Mouse (Mus musculus): ENCODE measurements at regions not wholly inside any gene's neighbourhood (a gene's known extent, or its start where the extent isn't known, plus 50 kb on each side); places are given as distances from the start of the nearest gene placed in this dataset.

DNA sequence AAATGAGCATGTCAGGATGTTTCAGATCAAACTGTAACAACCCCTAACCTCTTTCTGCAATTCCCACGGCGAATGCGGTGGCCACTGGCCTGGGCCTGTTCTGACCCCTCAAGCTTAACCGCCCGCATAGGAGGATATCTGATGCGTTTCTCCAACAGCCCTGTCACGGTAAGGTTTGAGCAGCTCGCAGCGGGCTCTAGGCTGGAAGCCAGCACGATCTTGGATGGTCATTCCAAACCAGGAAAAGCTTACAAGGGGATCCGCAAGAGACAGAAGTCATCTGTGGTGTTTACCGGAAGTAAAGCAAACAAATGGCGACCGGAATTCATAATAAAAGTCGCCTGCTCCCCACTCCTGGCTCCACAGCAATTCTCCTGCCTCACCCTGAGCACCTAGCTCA lies 281.7 kb downstream of the Pdcd6ip start:
- DNase-seq (ENCODE audit: extremely low spot score in 1 of 2, low spot score in 1 of 2), result no peak

DNA sequence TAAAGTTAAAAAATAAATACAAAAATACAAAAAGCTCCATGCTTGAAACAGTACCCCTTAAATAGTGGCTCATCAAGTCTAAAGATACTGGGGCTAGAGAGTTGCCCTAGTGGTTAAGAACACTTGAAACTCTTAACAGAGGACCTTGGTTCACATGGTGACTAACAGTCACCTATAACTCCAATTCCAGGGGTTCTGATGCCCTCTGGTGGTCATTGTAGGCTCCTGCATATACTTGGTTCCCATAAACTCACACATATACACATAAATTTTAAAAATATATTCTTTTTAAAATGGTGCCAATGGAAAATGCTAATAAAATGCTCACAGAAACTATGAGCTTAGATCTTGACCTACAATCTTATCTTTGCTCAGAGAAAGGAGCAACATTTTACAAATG lies 286.4 kb downstream of the Pdcd6ip start:
- DNase-seq (ENCODE audit: extremely low spot score in 1 of 2, low spot score in 1 of 2), result no peak

DNA sequence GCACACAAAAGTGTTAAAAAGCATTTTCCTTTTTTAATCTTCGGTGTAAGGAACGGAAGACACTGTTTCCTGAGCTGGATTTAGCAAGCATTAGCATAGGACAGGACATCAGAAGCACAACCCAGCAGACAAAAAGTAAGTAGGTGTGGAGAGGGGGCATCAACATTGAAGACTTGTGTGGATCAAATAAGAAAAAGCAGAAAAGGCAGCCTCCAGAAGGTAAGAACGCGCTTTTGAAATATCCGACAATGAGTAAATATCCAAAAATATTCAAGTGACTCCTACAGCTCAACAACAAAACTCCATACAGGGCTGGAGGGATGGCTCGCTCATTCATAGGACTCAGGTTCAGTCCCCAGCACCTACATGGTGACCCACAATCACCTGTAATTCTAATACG lies 286.9 kb downstream of the Pdcd6ip start:
- no peak for DNase-seq (ENCODE audit: extremely low spot score in 1 of 2, low spot score in 1 of 2)

DNA sequence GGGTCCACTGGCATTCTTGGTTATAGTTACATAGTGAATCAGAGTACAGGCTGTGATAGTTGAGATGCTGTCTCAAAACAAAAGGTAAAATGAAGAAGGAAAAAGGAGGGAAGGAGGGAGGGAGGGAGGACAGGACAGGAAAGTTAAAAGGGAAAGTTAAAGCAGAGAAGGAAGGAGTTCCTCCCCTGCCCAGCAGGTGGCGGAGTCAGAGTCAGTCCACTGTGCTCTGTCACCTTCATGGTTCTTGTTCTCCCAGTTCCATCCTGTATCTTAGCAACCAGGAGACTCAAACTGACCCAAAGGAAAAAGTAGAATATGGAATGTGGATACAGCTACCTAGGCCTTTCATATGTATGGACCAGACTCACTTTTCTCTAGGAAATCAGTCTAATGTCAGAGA lies 288.3 kb downstream of the Pdcd6ip start:
- no peak for DNase-seq (ENCODE audit: extremely low spot score in 1 of 2, low spot score in 1 of 2)

DNA sequence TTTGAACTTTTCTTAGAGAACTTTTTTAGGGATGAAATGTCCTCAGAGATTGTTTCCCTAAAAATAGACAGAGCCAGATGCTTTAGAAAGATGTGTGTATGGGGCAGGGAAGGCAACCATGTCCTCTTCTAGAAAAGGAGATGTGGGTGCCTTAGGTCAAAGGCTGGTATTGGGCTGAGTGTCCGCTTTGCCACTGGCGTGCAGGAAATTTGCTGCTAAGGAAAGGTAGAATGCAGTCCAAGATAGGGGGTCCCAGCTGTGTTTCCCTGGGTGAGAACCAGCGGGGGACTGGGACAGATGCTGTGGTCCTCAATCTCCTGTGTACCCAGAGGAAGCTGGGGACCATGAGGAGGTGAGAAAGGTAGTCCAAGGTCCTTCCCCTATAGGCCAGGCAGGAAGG lies 291.0 kb downstream of the Pdcd6ip start:
- DNase-seq (ENCODE audit: extremely low spot score in 1 of 2, low spot score in 1 of 2), result no peak

DNA sequence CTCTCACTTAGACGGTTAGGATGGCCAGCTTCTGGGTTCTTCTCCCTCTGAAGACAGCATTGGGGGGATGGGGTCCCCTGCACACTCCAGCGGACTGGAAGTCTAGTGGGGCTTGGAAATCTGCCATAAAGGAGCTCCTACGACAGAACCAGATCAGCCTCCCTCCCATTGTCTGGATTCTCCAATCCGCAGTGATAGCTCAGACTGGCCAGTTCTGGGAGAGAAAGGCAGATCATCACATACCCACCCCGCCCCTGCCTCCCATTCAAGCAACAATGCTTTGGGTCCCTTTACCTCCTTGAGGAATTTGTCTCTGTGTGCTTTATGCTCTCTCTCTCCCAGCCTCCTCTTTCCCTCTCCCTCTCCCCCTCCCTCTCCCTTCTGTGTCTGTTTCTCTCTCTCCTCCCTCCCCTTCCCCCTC lies 292.5 kb downstream of the Pdcd6ip start:
- DNase-seq (ENCODE audit: extremely low spot score in 1 of 2, low spot score in 1 of 2), result no peak

DNA sequence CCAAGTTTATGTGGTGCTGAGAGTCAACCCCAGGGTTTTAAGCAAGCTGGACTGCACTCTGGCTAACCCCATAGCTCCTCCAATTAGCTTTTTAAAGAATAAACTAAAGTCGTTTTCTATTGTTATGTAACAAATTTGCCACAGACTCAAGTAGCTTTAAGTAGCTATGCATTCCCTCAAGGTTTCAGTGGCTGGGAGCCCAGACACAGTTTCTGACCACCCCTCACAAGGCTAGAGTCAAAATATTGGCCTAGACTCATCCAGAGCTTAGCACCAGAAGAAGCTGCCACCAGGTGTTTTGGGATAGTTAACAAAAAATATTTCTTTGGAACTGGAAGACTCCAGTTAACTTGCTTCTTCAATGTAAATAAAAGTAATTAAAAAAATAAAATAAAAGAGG lies 293.4 kb downstream of the Pdcd6ip start:
- DNase-seq (ENCODE audit: extremely low spot score in 1 of 2, low spot score in 1 of 2), result no peak

DNA sequence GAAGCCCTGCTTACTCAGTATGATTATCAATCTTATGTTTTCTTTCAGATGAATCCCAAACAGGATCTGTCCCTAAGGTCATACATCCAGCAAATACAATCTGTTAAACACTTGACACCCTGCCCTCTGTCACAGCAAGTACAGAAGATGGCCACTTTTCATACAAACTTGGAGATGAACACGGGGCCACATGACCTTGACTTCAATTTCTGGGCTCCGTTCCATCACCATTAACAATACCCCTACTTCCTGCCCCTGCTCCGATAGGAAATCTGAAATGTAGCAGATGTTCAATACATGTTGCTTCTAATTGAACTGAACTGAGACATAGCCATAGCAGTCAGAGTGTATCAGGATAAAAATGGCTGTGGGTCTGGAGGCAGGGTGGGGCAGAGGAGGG lies 294.2 kb downstream of the Pdcd6ip start:
- no peak for DNase-seq (ENCODE audit: extremely low spot score in 1 of 2, low spot score in 1 of 2)

DNA sequence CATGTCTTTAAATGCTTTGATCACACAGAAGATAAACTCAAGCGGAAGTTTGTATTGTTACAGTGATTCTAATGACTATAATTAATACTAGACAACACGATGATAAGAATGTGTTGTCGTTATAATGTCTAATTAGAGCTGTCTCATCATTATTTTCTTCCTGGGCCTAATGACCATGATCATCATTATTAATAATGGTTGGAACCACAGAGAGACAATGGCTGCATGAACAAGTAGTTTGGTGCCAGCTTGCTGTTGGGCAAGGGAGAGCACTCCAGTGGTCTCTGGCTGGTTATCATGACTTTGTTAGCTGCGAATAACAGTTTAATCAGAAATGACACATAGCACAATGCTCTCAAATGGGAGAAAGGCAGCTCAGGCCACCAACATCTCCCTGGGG lies 296.4 kb downstream of the Pdcd6ip start:
- DNase-seq (ENCODE audit: extremely low spot score in 1 of 2, low spot score in 1 of 2), result no peak

DNA sequence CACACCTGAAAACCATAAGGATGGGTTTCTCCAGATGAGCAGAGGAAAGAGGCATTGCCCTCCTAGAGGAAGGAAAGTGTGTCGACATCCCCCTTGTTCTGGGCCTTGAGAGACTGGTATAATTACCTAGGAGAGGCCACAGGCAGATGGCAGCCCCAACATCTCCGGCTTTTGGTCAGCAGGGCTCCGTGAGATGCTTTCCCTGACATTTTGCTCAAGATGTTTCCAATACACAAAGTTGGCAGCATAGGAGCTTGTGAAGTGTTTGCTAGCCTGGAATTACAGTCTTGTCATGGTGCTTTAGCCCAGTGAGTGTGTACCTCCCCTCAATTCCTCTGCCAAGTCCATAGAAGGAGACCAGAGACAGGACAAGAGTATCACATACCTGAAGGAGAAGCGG lies 299.5 kb downstream of the Pdcd6ip start:
- DNase-seq (ENCODE audit: extremely low spot score in 1 of 2, low spot score in 1 of 2), result no peak

DNA sequence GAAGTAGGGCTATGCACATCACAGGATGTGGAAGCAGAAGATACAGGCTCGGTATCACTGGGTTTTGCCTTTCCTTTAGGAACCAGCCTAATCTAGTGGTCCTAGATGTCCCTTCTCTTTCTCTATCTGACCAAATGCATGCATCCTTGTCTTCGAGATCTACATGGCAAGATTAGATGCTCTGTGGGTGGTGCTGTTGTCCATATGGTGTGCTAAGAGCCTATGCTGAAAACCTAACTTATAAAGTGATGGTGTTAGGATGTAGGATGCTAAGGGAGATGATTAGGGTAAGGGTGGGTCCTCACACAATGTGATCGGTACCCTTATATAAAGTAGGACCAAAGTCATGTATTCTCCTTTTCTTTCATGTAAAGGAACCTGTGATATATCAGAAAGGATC lies 313.7 kb downstream of the Pdcd6ip start:
- DNase-seq (ENCODE audit: extremely low spot score in 1 of 2, low spot score in 1 of 2), result no peak

DNA sequence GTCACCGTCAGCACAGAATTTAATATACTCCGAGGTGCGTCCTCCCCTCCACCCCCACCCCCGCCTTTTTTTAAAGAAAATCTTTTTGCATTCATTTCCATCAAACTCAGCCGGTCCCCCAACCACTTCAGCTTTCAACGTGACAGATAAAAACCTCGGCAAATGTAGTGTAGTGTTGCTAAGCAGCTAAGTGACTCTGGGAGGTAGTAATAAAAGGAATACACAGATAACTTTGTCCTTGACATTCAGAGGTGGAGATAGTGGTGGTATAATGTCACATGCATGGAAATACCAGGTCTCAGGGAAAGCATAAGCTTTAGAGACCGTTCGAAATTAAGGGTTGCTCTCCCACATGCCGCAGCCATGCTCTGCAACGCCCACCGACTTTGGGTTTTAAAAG lies 320.7 kb downstream of the Pdcd6ip start:
- DNase-seq (ENCODE audit: extremely low spot score in 1 of 2, low spot score in 1 of 2), result no peak

DNA sequence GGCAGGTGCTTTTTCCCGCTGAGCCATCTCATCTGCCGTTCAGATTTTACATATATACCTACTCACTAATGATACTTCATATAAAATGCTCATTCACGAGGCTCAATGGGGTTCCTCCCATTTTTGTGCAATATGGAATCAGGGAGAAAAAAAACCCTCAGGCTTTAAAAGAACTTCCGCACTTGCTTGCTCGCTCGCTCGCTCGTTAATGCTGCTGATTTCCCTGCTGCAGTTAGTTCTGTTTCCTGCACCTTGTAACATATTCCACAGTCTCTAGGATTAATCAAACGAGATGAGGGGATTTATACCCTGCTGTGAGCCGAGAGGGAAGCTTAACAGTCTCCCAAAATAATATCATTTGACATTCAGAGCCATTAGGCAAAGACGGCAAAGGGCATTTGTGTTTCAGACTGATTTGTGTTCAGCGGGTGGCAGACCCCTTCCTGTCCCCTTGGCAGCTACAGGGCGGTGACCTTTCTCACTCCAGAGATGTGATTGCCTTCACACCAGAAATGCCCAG lies 326.4 kb downstream of the Pdcd6ip start:
- no peak for DNase-seq (ENCODE audit: extremely low spot score in 1 of 2, low spot score in 1 of 2)

DNA sequence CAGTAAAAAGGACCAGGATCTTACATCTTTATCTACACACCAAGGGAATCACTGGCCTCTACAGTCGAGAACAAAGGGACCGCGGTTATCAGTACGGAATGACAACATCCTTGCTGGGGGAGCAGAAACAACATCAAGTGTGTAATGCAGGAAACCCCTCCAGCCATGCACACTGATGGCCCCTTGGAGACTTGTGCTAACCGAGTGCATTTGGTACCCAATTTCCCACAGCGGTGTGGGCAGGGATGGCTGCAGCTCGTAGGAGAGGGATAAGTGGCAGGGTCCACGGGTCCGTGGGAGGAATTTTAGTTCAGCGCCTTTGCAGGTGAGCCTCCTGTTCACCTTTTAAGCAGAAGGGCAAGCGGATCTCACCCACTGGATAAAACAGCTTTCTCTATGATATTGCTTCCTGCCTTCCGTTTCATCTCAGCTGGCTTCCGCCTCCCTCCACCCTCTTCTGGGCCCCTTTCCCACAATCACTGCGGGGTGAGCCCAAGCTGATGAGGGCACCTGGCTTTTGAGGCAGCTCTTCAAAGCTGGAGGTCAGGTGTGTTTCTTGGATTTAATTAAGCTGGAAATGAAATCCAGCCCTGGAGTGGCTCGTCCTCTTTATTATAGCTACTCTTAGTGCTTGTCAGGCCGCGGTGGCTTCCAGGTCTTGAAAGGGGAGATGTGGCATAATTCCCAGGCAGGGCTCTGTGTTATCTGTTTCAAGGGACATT lies 327.5 kb downstream of the Pdcd6ip start:
- no peak for DNase-seq (ENCODE audit: extremely low spot score in 1 of 2, low spot score in 1 of 2)

DNA sequence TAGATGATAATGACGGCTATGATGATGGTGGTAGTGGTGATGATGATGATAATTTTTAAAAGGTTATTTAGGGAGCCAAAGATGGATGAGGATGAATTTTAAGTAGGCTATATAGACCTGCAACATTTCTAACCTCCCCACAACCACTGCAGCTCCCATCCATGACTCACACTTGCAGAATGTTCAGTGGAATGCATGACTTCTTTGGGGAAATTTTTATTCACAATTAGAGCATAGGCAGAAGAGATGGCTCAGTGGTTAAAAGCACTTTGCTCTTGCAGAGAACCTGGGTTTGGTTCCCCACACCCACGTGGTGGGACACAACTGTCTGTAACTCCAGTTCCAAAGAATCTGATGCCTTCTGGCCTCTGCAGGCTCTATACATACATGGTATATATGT lies 329.5 kb downstream of the Pdcd6ip start:
- DNase-seq (ENCODE audit: extremely low spot score in 1 of 2, low spot score in 1 of 2), result no peak

DNA sequence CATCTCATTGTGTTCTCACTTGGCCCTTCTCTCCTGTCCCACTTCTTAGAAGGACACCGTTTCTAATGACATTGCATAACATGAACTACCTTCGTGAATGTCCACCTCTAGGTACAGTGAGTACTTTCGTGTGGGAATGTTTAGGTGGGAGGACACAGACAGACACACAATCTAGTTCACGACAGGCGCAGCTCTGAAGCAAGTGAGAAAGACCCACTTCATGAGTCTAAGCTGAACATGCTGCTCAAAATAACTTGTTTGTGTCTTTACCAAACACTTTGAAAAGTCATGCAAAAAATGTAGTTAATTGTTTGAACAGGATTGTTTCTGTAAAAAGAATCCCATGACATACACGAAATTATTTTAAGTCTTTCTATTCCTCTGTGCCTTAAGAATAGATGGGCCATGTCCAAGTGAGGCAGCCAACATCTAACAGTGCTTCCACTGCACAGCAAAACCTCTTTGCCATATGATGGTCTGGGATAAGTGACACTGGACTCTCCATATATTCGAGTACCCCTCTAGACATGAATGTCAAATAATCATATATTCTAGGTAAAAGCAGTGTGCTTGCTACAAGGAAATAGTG lies 336.2 kb downstream of the Pdcd6ip start:
- DNase-seq (ENCODE audit: extremely low spot score in 1 of 2, low spot score in 1 of 2), result no peak

DNA sequence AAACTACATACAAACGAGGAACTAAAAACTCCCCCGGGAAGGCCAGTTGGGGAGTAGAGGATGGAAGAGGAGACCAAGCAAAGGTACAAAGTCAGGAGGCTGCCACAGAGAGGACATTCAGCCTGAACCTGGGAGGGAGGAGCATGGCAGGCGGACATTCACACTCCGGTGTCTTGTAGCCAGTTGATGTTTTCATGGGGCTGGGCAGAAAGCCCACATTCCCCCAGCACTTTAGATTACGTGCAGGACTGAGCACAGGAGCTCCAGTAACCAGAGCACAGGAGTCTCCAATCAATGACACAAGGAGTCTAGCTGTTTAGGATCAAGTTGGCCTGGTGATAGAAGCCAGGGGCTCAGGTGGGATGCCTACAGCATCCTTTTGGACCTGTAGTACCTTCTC lies 360.1 kb downstream of the Pdcd6ip start:
- DNase-seq (ENCODE audit: extremely low spot score in 1 of 2, low spot score in 1 of 2), result no peak

DNA sequence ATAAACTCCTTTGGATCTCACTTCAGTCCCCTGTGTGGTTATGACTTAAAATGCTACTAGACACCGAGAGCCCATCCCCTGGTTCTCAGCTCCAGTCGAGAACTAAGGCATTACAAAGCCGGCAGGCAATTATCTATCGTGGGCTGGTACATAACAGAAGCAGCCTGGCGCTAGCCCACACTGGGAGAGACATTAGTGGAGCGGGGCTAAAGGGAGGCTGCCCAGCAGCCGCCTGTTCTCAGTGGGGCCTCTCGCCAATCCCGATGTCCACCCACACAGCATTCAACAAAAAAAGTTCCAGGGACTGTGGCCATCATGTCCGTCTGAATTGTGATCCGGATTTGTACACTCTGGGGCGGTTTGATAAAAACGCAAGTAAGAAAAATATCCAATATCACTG lies 361.5 kb downstream of the Pdcd6ip start:
- no peak for DNase-seq (ENCODE audit: extremely low spot score in 1 of 2, low spot score in 1 of 2)

DNA sequence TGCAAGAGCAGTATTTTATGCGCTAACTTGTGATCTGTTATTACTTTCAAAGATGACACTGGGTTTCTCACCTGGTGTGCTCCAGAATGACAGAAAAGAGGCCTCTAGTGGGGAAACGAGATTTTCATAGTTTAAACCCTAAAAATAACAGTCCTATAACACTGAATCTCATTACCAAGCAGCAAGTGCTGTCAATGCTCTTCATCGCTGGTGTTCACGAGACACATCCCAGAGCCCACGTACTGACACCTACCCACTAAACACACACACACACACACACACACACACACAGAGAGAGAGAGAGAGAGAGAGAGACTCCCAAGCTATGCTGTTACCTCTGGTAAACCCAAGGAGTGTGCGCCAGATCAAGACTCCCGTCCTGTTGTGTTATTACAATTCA lies 365.9 kb downstream of the Pdcd6ip start:
- DNase-seq (ENCODE audit: extremely low spot score in 1 of 2, low spot score in 1 of 2), result no peak

DNA sequence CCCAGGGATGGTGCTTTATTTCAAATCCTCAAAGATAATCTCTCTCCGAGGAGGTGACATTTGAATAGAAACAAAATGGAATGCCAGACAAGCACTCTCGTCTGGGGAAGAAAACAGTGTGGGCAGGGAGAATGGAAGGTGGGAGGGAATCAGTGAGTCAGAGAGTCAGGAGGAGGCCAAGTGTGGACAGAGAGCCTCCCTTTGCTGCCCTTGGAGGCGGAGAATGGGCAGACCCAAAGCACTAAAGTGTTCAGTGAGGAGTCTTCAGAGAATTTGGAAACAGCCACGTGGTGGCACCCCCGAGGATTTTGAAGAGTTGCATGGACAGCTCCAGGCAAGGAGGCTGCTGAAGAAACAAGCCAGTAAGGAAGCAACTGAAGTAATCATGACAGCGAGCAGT lies 367.2 kb downstream of the Pdcd6ip start:
- no peak for DNase-seq (ENCODE audit: extremely low spot score in 1 of 2, low spot score in 1 of 2)

DNA sequence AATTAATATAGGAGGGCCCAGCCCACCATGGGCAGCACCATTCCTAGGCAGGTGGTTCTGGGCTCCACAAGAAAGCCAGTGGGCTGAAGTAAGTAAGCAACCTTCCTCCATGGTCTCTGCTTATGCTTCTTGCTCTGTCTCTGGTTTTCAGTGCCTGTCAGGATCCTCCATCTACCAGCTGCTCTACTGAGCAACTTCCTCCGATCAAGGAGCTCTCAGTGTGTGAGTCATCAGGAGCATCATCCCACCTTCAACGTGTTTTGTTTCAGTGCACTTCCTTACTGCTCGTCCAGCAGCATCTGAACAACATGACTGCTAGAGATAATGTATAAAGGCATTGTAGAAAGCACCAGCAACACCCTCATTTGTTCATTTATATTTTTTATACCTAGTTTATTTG lies 368.0 kb downstream of the Pdcd6ip start:
- DNase-seq (ENCODE audit: extremely low spot score in 1 of 2, low spot score in 1 of 2), result no peak

DNA sequence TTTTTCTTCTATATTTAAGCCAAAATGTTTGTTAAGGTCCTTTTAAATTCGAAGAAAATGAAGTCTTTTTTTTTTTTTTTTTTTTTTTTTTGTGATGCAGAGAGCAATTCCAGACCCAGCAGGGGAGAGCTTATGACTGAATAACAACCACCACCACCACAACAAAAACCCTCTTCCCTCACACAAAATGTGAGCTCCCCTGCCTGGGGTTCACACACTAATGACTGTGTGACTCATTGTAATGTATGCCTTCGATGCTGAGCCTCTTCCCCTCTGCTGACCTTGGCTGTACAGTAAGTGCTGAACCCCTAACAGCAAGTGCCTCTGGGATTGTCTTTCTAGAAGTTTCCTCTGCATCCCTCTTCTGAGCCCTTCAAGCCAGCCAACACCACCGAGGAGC lies 383.6 kb downstream of the Pdcd6ip start:
- DNase-seq (ENCODE audit: extremely low spot score in 1 of 2, low spot score in 1 of 2), result no peak

Data from layer of hippocampus, postnatal 25 days (tissue).